Mouse (Mus musculus) cortical plate, adult 2 months (tissue): ENCODE results near the gene Hook2.

ENCODE experiments used
- CTCF ChIP-seq: fragments of 200-500 bp; IDR thresholded peaks from 2 replicates; pipeline ENCODE4 v1.5.1; 2011; ENCODE audit warnings: mild to moderate bottlenecking, control low read depth, low read length; ENCODE audit not compliant: insufficient read depth; ENCODE audit errors: extremely low read depth
- POLR2A ChIP-seq: fragments of 200-500 bp; IDR thresholded peaks from 2 replicates; pipeline ENCODE4 v1.6.1; 2011; ENCODE audit warnings: mild to moderate bottlenecking, low read length, control low read depth; ENCODE audit not compliant: insufficient read depth; ENCODE audit errors: extremely low read depth

- peak; percentile 62 for TF ChIP-seq CTCF
- peak; percentile 59; the same call in 1 of the 2 replicates for TF ChIP-seq POLR2A
Observed at GRCm38 (mm10) chr8:85013230-85013840, 22.9 kb downstream of the Hook2 start.
